Mouse (Mus musculus): ENCODE results near the gene H2-Ob. TPM values are rescaled to one million over a fixed set of nuclear protein-coding genes. Genes with fewer than 3 reads are reported as not detected.

H2-Ob gene
- polyA plus RNA-seq, 1 experiment = 0.55 TPM

- H3K27ac ChIP-seq (replicated peaks; ENCODE audit: low read depth, low read length) = peak overlapping the region; percentile 83
- H3K4me3 ChIP-seq (ENCODE audit: insufficient read depth, low read depth, low read length) = peak overlapping the region; percentile 52
- no peaks in the 10 kb centered on the region for H3K4me1 ChIP-seq (ENCODE audit: control insufficient read depth, insufficient read depth, insufficient read length, low read length)
Observed at GRCm38 (mm10) chr17:34295891-34296794, 57.4 kb downstream of the H2-Ob start.

- Histone ChIP-seq H3K4me1 (ENCODE audit: control insufficient read depth, insufficient read depth, insufficient read length, low read length) (no peaks in the 10 kb centered on the region), H3K4me3 (ENCODE audit: insufficient read depth, low read depth, low read length) (no peak overlapping the region), H3K27ac (replicated peaks; ENCODE audit: low read depth, low read length) (no peak overlapping the region)
Observed at GRCm38 (mm10) chr17:34299356-34299755, 60.7 kb downstream of the H2-Ob start.

GRCm38 (mm10) chr17:34300071-34300470, 61.4 kb downstream of the H2-Ob start:
- Histone ChIP-seq H3K4me3 (ENCODE audit: insufficient read depth, low read depth, low read length) (no peak overlapping the region), H3K27ac (replicated peaks; ENCODE audit: low read depth, low read length) (no peak overlapping the region), H3K4me1 (ENCODE audit: control insufficient read depth, insufficient read depth, insufficient read length, low read length) (no peaks in the 10 kb centered on the region)

GRCm38 (mm10) chr17:34300691-34301566, 62.2 kb downstream of the H2-Ob start:
- Histone ChIP-seq H3K4me1 (ENCODE audit: control insufficient read depth, insufficient read depth, insufficient read length, low read length) (no peaks in the 10 kb centered on the region), H3K4me3 (ENCODE audit: insufficient read depth, low read depth, low read length) (no peak overlapping the region), H3K27ac (replicated peaks; ENCODE audit: low read depth, low read length) (0 out of 2 replicates have a peak overlapping the region, but pooled peaks have one; percentile 21)

- Histone ChIP-seq H3K4me1 (ENCODE audit: control insufficient read depth, insufficient read depth, insufficient read length, low read length) (no peaks in the 10 kb centered on the region), H3K27ac (replicated peaks; ENCODE audit: low read depth, low read length) (no peak overlapping the region), H3K4me3 (ENCODE audit: insufficient read depth, low read depth, low read length) (no peak overlapping the region)
Observed at GRCm38 (mm10) chr17:34301670-34302190, 63.0 kb downstream of the H2-Ob start.

GRCm38 (mm10) chr17:34303789-34304188, 65.1 kb downstream of the H2-Ob start:
- H3K4me1 ChIP-seq (ENCODE audit: control insufficient read depth, insufficient read depth, insufficient read length, low read length) = no peaks in the 10 kb centered on the region
- no peak overlapping the region for H3K4me3 ChIP-seq (ENCODE audit: insufficient read depth, low read depth, low read length)
- H3K27ac ChIP-seq (replicated peaks; ENCODE audit: low read depth, low read length) = peak overlapping the region; percentile 83; the same call in 1 of the 2 replicates

Other genes starting within 250 kb of the H2-Ob start
- 394 and 673 TPM in 2 replicates for gene H2-K1, start 238.6 kb upstream of the H2-Ob start, polyA plus RNA-seq (2012; ENCODE audit: insufficient read depth, insufficient read length, missing spikeins)
- 10.2 and 10.3 TPM in 2 replicates for gene Ring1, start 214.2 kb upstream of the H2-Ob start, polyA plus RNA-seq (2012; ENCODE audit: insufficient read depth, insufficient read length, missing spikeins)
- 214 and 236 TPM in 2 replicates for gene H2-Ke6, start 210.8 kb upstream of the H2-Ob start, polyA plus RNA-seq (2012; ENCODE audit: insufficient read depth, insufficient read length, missing spikeins)
- 40.0 and 44.7 TPM in 2 replicates for gene Slc39a7, start 207.2 kb upstream of the H2-Ob start, polyA plus RNA-seq (2012; ENCODE audit: insufficient read depth, insufficient read length, missing spikeins)
- 23.6 and 38.7 TPM in 2 replicates for gene Rxrb, start 207.1 kb upstream of the H2-Ob start, polyA plus RNA-seq (2012; ENCODE audit: insufficient read depth, insufficient read length, missing spikeins)
- gene Col11a2, start 199.5 kb upstream of the H2-Ob start, polyA plus RNA-seq (2012; ENCODE audit: insufficient read depth, insufficient read length, missing spikeins) = 0.38 and 1.0 TPM in 2 replicates
- not detected in 2 replicates for gene H2-Oa, start 146.6 kb upstream of the H2-Ob start, polyA plus RNA-seq (2012; ENCODE audit: insufficient read depth, insufficient read length, missing spikeins)
- gene H2-DMa, start 119.4 kb upstream of the H2-Ob start, polyA plus RNA-seq (2012; ENCODE audit: insufficient read depth, insufficient read length, missing spikeins) = 6.9 and 10.5 TPM in 2 replicates
- gene Brd2, start 116.3 kb upstream of the H2-Ob start, polyA plus RNA-seq (2012; ENCODE audit: insufficient read depth, insufficient read length, missing spikeins) = 82.7 and 86.3 TPM in 2 replicates
- not detected in 2 replicates for gene H2-DMb2, start 95.6 kb upstream of the H2-Ob start, polyA plus RNA-seq (2012; ENCODE audit: insufficient read depth, insufficient read length, missing spikeins)
- gene H2-DMb1, start 85.8 kb upstream of the H2-Ob start, polyA plus RNA-seq (2012; ENCODE audit: insufficient read depth, insufficient read length, missing spikeins) = 11.1 and 14.7 TPM in 2 replicates
- 5.5 and 6.9 TPM in 2 replicates for gene Tap1, start 51.4 kb upstream of the H2-Ob start, polyA plus RNA-seq (2012; ENCODE audit: insufficient read depth, insufficient read length, missing spikeins)
- 17.4 and 34.6 TPM in 2 replicates for gene Psmb9, start 51.1 kb upstream of the H2-Ob start, polyA plus RNA-seq (2012; ENCODE audit: insufficient read depth, insufficient read length, missing spikeins)
- gene Psmb8, start 41.2 kb upstream of the H2-Ob start, polyA plus RNA-seq (2012; ENCODE audit: insufficient read depth, insufficient read length, missing spikeins) = 20.2 and 21.9 TPM in 2 replicates
- gene Tap2, start 35.4 kb upstream of the H2-Ob start, polyA plus RNA-seq (2012; ENCODE audit: insufficient read depth, insufficient read length, missing spikeins) = 23.5 and 27.7 TPM in 2 replicates
- gene H2-Ab1, start 18.8 kb downstream of the H2-Ob start, polyA plus RNA-seq (2012; ENCODE audit: insufficient read depth, insufficient read length, missing spikeins) = 71.7 and 90.6 TPM in 2 replicates
- gene H2-Aa, start 48.9 kb downstream of the H2-Ob start, polyA plus RNA-seq (2012; ENCODE audit: insufficient read depth, insufficient read length, missing spikeins) = 181 and 183 TPM in 2 replicates
- 93.0 and 109 TPM in 2 replicates for gene H2-Eb1, start 67.0 kb downstream of the H2-Ob start, polyA plus RNA-seq (2012; ENCODE audit: insufficient read depth, insufficient read length, missing spikeins)
- not detected in 2 replicates for gene H2-Eb2, start 86.8 kb downstream of the H2-Ob start, polyA plus RNA-seq (2012; ENCODE audit: insufficient read depth, insufficient read length, missing spikeins)
- gene Btnl2, start 115.9 kb downstream of the H2-Ob start, polyA plus RNA-seq (2012; ENCODE audit: insufficient read depth, insufficient read length, missing spikeins) = 0.67 TPM in 1 of 2 replicates, not detected in the other
- not detected in 2 replicates for gene Btnl1, start 138.2 kb downstream of the H2-Ob start, polyA plus RNA-seq (2012; ENCODE audit: insufficient read depth, insufficient read length, missing spikeins)
- not detected in 2 replicates for gene BC051142, start 159.9 kb downstream of the H2-Ob start, polyA plus RNA-seq (2012; ENCODE audit: insufficient read depth, insufficient read length, missing spikeins)
- not detected in 2 replicates for gene Btnl4, start 238.4 kb downstream of the H2-Ob start, polyA plus RNA-seq (2012; ENCODE audit: insufficient read depth, insufficient read length, missing spikeins)